Mouse (Mus musculus): ENCODE data around the gene Ebp. TPM values are rescaled to one million over a fixed set of nuclear protein-coding genes. Genes with fewer than 3 reads are reported as not detected.
A peak's percentile ranks its signal among the peaks of the same experiment; 100 is the strongest.

The Ebp gene
- total RNA-seq, 2 experiments from 2014 or later: 28.5 to 32.5 TPM

GRCm38 (mm10) chrX:8207224-8207623 is 13.9 kb upstream of the Ebp start:
- Histone ChIP-seq H3K27ac (no peak overlapping the region; the same call in 1 of the 2 replicates), H3K4me3 (no peak overlapping the region; the same call in 1 of the 2 replicates)
- no peak for DNase-seq (ENCODE audit: low spot score in 2 of 2)
- TF ChIP-seq CTCF (conservative IDR thresholded peaks at IDR 0.05): no peak

- Histone ChIP-seq H3K4me3 (peak overlapping the region; percentile 70), H3K27ac (peak overlapping the region; percentile 95)
- no peak for DNase-seq (ENCODE audit: low spot score in 2 of 2)
- no peak for TF ChIP-seq CTCF (conservative IDR thresholded peaks at IDR 0.05)
Measured at GRCm38 (mm10) chrX:8206694-8207197, 13.4 kb upstream of the Ebp start.

GRCm38 (mm10) chrX:8206015-8206693 is 12.8 kb upstream of the Ebp start, which contains the start of gene Porcn:
Gene Porcn, minus strand, starts transcription at chrX:8206525.
- H3K4me3 ChIP-seq: peak within 1 kb of the TSS; percentile 70
- TF ChIP-seq CTCF (conservative IDR thresholded peaks at IDR 0.05): no peak
- peak; percentile 81 to 87 for DNase-seq (ENCODE audit: low spot score in 2 of 2)
- H3K27ac ChIP-seq: peak within 1 kb of the TSS; percentile 95

- peak overlapping the region; percentile 70 for H3K4me3 ChIP-seq
- TF ChIP-seq CTCF (conservative IDR thresholded peaks at IDR 0.05): no peak
- DNase-seq (ENCODE audit: low spot score in 2 of 2): peak in 1 of 2 experiments; percentile 13
- H3K27ac ChIP-seq: peak overlapping the region; percentile 95
Measured at GRCm38 (mm10) chrX:8205551-8205950, 12.2 kb upstream of the Ebp start.

- Histone ChIP-seq H3K4me3 (peak overlapping the region; percentile 70), H3K27ac (peak overlapping the region; percentile 95)
- no peak for TF ChIP-seq CTCF (conservative IDR thresholded peaks at IDR 0.05)
- no peak for DNase-seq (ENCODE audit: low spot score in 2 of 2)
Measured at GRCm38 (mm10) chrX:8205088-8205487, 11.8 kb upstream of the Ebp start.

GRCm38 (mm10) chrX:8204076-8204475 is 10.8 kb upstream of the Ebp start:
- DNase-seq (ENCODE audit: low spot score in 2 of 2): no peak
- Histone ChIP-seq H3K27ac (no peak overlapping the region), H3K4me3 (no peak overlapping the region)
- TF ChIP-seq CTCF (conservative IDR thresholded peaks at IDR 0.05): no peak

- Histone ChIP-seq H3K27ac (no peak overlapping the region), H3K4me3 (peak overlapping the region; percentile 18; the same call in 1 of the 2 replicates)
- no peak for TF ChIP-seq CTCF (conservative IDR thresholded peaks at IDR 0.05)
- no peak for DNase-seq (ENCODE audit: low spot score in 2 of 2)
Measured at GRCm38 (mm10) chrX:8203105-8203504, 9.8 kb upstream of the Ebp start.

GRCm38 (mm10) chrX:8192640-8193418 is 483 bp downstream of the Ebp start:
- no peak; the same call in 1 of the 2 replicates for TF ChIP-seq CTCF (conservative IDR thresholded peaks at IDR 0.05)
- H3K4me3 ChIP-seq: peak overlapping the region; percentile 75
- H3K27ac ChIP-seq: peak overlapping the region; percentile 92
- DNase-seq (ENCODE audit: low spot score in 2 of 2): peak; percentile 69 to 86

GRCm38 (mm10) chrX:8192126-8192639 is 1.1 kb downstream of the Ebp start:
- DNase-seq (ENCODE audit: low spot score in 2 of 2): no peak
- Histone ChIP-seq H3K27ac (peak overlapping the region; percentile 92), H3K4me3 (peak overlapping the region; percentile 75)
- no peak for TF ChIP-seq CTCF (conservative IDR thresholded peaks at IDR 0.05)

- H3K4me3 ChIP-seq: no peak overlapping the region
- no peak for TF ChIP-seq CTCF (conservative IDR thresholded peaks at IDR 0.05)
- no peak for DNase-seq (ENCODE audit: low spot score in 2 of 2)
- H3K27ac ChIP-seq: no peak overlapping the region
Measured at GRCm38 (mm10) chrX:8182871-8183540, 10.3 kb downstream of the Ebp start.

GRCm38 (mm10) chrX:8179646-8180045 is 13.7 kb downstream of the Ebp start:
- no peak for DNase-seq (ENCODE audit: low spot score in 2 of 2)
- H3K27ac ChIP-seq: no peak overlapping the region
- H3K4me3 ChIP-seq: no peak overlapping the region
- no peak for TF ChIP-seq CTCF (conservative IDR thresholded peaks at IDR 0.05)

- no peak overlapping the region for H3K27ac ChIP-seq
- no peak overlapping the region for H3K4me3 ChIP-seq
- DNase-seq (ENCODE audit: low spot score in 2 of 2): no peak
- no peak for TF ChIP-seq CTCF (conservative IDR thresholded peaks at IDR 0.05)
Measured at GRCm38 (mm10) chrX:8178871-8179270, 14.4 kb downstream of the Ebp start.

All from layer of hippocampus, adult 2 months (tissue).